Mouse (Mus musculus) C2C12 (cell line): Measurements from ENCODE around the gene Ptpn6. TPM values are rescaled to one million over a fixed set of nuclear protein-coding genes. Genes with fewer than 3 reads are reported as not detected.

Source experiments
- H3K27me3 ChIP-seq: one replicate; pipeline ENCODE4 v1.6.1; 2011; ENCODE audit not compliant: control insufficient read depth, insufficient read depth, insufficient read length
- H3K36me3 ChIP-seq: one replicate; pipeline ENCODE4 v1.6.1; 2011; ENCODE audit not compliant: control insufficient read depth, insufficient read depth
- H3K4me3 ChIP-seq: one replicate; pipeline ENCODE4 v1.5.1; 2011; ENCODE audit warnings: mild to moderate bottlenecking, control low read depth; ENCODE audit not compliant: poor library complexity, insufficient read depth, severe bottlenecking
- H3K79me2 ChIP-seq: one replicate; pipeline ENCODE4 v1.6.1; 2011; ENCODE audit not compliant: control insufficient read depth, insufficient read depth
- H3K79me3 ChIP-seq: one replicate; pipeline ENCODE4 v1.6.1; 2011; ENCODE audit warnings: low read depth, control low read depth
- H3ac ChIP-seq: one replicate; pipeline ENCODE3; 2011; ENCODE audit warnings: low read depth; ENCODE audit not compliant: control insufficient read depth, insufficient read length
- CEBPB ChIP-seq: IDR thresholded peaks from one replicate; pipeline ENCODE4 v1.6.1; 2011; ENCODE audit warnings: low read depth, mild to moderate bottlenecking, control low read depth, moderate library complexity
- CTCF ChIP-seq: IDR thresholded peaks from one replicate; pipeline ENCODE4 v1.5.1; 2011; ENCODE audit not compliant: control insufficient read depth, insufficient read depth, insufficient read length
- FOSL1 ChIP-seq: IDR thresholded peaks from one replicate; pipeline ENCODE4 v1.8.0; 2011; ENCODE audit warnings: mild to moderate bottlenecking, low read length; ENCODE audit not compliant: poor library complexity, insufficient read depth, severe bottlenecking
- MAX ChIP-seq: IDR thresholded peaks from one replicate; pipeline ENCODE4 v1.6.1; 2011; ENCODE audit warnings: mild to moderate bottlenecking, control low read depth
- MYOD1 ChIP-seq: IDR thresholded peaks from one replicate; pipeline ENCODE4 v1.6.1; 2011; ENCODE audit warnings: low read depth; ENCODE audit not compliant: control insufficient read depth, insufficient read length
- MYOG ChIP-seq: IDR thresholded peaks from one replicate; pipeline ENCODE4 v1.6.1; 2011; ENCODE audit not compliant: control insufficient read depth, insufficient read length; ENCODE audit errors: extremely low read depth
- USF1 ChIP-seq: IDR thresholded peaks from one replicate; pipeline ENCODE4 v1.6.1; 2011; ENCODE audit warnings: low read depth, mild to moderate bottlenecking, control low read depth, moderate library complexity
- polyA plus RNA-seq: library from polyadenylated mRNA; unstranded; fragments of >200 nt; fragmentation: generic; extraction: Trizol; gene quantifications from one replicate; pipeline ENCODE4 v1.2.1, GENCODE M21; 2012; ENCODE audit warnings: missing spikeins

Ptpn6 gene
- polyA plus RNA-seq, 1 experiment: 8.2 TPM

DNA sequence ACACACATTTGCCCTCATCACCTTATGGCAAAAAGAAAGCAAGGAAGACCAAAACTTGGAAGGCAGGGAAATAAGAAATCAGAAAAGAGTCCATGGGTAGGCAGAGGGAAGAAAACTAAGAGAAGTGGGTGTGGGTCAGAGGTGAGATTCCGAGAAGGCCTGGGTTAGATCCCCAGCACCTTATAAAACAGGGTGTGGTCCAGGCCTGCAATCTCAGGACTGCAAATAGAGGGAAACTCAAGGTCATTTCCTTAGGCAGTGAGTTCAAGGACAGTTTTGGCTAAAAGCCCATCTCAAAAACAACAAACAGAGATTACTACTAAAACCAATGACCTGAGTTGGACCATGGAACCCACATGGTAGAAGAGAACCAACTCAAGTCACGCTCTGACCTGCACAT is 15.3 kb upstream of the Ptpn6 start:
- Histone ChIP-seq H3K27me3 (no peaks in the 10 kb centered on the region), H3K79me3 (peaks cover 64% of the 10 kb centered on the region), H3K4me3 (no peak overlapping the region), H3K36me3 (peaks cover 52% of the 10 kb centered on the region), H3K79me2 (peaks cover 82% of the 10 kb centered on the region), H3ac (no peak overlapping the region)
- TF ChIP-seq USF1 (no peak), MAX (no peak), CEBPB (no peak), MYOG (no peak), CTCF (no peak), MYOD1 (no peak), FOSL1 (no peak)

DNA sequence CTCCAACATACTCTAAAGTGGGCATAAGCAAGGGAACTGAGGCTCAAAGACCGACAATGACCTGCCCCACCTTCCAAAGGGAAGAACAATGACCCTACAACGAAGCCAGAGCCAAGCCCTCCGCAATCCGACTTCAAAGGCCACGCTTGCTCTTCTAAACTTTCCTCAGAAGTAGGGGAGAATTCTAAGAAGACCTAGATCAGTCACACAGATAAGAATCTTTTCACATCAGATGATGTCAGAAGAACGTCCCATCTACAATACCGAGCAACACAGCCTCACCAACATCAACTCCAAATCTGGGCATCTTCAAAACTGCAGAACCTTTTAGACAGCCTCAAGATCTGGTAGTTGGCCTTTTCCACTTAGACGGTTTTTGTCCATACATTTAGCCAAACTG is 11.9 kb upstream of the Ptpn6 start:
- Histone ChIP-seq H3K27me3 (no peaks in the 10 kb centered on the region), H3K4me3 (no peak overlapping the region), H3K79me2 (peaks cover 66% of the 10 kb centered on the region), H3ac (no peak overlapping the region), H3K79me3 (peaks cover 57% of the 10 kb centered on the region), H3K36me3 (peaks cover 62% of the 10 kb centered on the region)
- TF ChIP-seq CEBPB (no peak), MAX (no peak), MYOD1 (no peak)

DNA sequence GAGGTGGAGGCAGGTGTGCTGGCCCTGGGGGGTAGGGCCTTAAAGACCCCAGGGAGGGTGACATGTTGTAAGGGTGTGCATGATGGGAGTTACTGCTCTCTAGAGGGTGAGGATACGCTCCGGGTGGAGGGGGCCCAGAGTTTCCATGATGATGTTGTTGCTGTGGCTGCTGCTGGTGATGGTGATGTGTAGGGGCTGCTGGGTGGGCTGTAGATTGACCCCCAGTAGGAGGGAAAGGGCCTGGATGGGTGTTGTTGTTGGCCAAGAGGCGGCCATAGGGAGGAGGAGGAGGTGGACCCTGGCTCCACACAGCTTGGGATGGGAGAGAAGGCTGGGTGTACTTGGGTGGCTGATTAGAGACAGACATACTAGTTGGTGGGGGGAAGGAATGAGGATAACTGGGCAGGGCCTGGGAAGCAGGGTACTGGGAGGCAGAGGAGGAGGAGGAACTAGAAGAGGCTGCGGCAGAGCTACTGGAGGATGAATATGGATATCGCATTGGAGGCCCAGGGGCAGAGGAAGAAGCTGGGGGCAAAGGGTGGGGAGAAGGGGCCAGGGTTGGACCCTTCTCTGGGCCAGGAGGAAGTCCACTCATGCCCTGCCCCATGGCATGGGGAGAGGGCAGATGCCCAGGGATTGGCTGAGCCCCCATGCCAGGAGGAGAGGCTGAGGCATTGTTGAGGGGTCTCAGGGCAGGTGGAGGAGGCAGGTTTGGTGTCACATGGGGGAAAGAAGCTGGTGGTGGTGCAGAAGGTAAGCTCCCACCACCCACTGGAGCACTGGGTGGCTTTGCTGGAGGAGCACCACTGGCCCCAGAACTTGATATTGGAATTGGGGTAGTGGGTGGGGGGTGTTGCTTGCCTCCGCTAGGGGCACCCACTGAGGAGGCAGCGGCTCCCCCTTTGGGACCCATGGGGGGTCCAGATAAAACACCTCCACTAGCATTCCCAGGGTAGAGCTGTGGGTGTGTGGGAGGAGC is 8.4 kb upstream of the Ptpn6 start:
- TF ChIP-seq MAX (no peak), MYOD1 (no peak), FOSL1 (no peak), CEBPB (no peak), CTCF (no peak), USF1 (no peak), MYOG (no peak)
- H3K4me3 ChIP-seq: no peak overlapping the region
- peaks cover 22% of the 10 kb centered on the region for H3K79me3 ChIP-seq
- peaks cover 65% of the 10 kb centered on the region for H3K36me3 ChIP-seq
- peaks cover 31% of the 10 kb centered on the region for H3K79me2 ChIP-seq
- no peaks in the 10 kb centered on the region for H3K27me3 ChIP-seq
- H3ac ChIP-seq: no peak overlapping the region

GRCm38 (mm10) chr6:124746296-124746605 is 7.7 kb upstream of the Ptpn6 start:
- TF ChIP-seq MYOD1 (no peak), CTCF (no peak), USF1 (no peak)
- Histone ChIP-seq H3K4me3 (no peak overlapping the region), H3K79me3 (peaks cover 18% of the 10 kb centered on the region), H3K27me3 (no peaks in the 10 kb centered on the region), H3K79me2 (peaks cover 24% of the 10 kb centered on the region), H3K36me3 (peaks cover 59% of the 10 kb centered on the region), H3ac (no peak overlapping the region)

DNA sequence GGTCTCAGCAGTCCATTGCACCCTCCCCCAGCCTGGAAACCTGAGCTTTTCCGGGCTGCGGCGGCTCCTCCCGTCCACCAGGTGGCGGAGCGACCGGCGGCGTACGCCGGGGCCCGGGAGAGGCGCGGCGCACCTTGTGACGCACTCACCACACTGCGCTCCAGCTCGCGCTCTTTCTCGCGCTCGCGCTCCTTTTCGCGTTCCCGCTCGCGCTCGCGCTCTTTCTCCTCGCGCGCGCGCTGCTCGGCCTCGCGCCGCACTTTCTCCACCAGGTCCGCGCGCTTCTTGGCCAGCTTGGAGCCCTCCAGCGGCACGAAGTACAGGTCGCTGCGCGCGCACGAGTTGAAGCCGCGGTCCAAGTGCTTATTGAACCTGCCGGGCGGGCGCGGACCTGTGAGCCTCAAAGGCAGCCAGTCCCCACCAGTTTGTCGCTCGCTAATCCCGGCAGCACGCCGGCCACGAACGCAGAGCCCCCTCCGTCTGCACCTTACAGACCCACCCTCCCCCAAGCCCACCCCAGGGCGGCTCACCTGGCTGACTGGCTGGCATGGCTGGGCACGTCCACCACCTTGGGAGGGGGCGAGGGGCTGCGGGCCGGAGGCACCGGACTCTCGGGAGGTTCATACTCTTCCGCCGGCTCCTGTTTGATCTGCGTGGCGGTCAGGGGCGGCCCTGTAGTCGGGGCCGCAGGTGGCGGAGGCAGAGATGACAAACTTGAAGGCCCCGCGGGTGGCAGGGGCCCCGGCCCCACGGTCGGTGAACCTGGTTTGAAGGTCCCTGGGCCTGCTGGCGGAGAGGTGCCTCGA is 7.2 kb upstream of the Ptpn6 start:
- Histone ChIP-seq H3K27me3 (no peaks in the 10 kb centered on the region), H3K36me3 (peaks cover 54% of the 10 kb centered on the region)
- no peak for TF ChIP-seq USF1
- TF ChIP-seq CTCF: peak; percentile 90
- peak; percentile 57 for TF ChIP-seq MAX

DNA sequence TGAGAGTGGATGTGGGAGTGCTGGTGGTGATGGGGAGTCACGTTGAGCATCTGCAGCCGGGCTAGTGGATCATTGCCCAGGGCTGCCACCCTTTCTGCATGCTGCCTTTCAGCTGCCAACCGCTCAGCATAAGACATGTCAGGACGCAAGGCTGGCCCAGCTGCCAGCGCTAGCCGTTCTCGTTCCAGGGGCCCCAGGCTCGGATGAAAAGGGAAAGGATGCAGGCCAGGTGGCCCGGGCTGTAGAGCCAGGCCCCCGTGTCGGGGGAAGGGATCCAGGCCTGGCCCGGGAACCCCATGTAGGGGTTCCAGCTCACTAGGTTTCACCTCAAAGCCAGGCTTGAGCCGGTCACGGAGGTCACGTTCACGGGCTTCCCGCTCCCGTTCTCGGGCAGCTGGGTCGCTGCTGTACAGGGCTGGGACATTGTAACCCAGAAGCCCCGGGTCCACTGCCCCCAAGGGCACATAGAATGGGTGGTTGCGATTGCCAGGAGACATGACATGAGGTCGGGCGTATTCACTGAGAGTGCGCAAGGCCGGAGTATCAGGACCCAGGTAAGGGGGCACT is 6.3 kb upstream of the Ptpn6 start:
- Histone ChIP-seq H3K79me3 (peaks cover 7% of the 10 kb centered on the region), H3K36me3 (peaks cover 47% of the 10 kb centered on the region), H3ac (peak overlapping the region; percentile 19), H3K27me3 (no peaks in the 10 kb centered on the region), H3K4me3 (no peak overlapping the region), H3K79me2 (peaks cover 11% of the 10 kb centered on the region)
- no peak for TF ChIP-seq MAX
- TF ChIP-seq CEBPB: no peak
- TF ChIP-seq CTCF: no peak
- no peak for TF ChIP-seq MYOD1
- TF ChIP-seq USF1: no peak
- TF ChIP-seq MYOG: no peak
- TF ChIP-seq FOSL1: no peak

More for the DNA sequence above, 7.2 kb upstream of the Ptpn6 start:
- H3K4me3 ChIP-seq: no peak overlapping the region
- H3K79me3 ChIP-seq: peaks cover 12% of the 10 kb centered on the region
- H3K79me2 ChIP-seq: peaks cover 18% of the 10 kb centered on the region
- peak overlapping the region; percentile 56 for H3ac ChIP-seq
